Mouse (Mus musculus) left cerebral cortex, adult 9 months (tissue): ENCODE measurements around the gene Scaf8.
"Not testable (repeated sequence)": the region's sequence is repeated elsewhere in the genome, so short reads cannot be mapped to it uniquely, and the experiment has no call there.

Experiments used
- DNase-seq, 2 experiments: peaks; one replicate each; pipeline ENCODE4 v3.0.0; 2022; ENCODE audit warnings: low spot score in 2 of 2

Gene Scaf8

DNA sequence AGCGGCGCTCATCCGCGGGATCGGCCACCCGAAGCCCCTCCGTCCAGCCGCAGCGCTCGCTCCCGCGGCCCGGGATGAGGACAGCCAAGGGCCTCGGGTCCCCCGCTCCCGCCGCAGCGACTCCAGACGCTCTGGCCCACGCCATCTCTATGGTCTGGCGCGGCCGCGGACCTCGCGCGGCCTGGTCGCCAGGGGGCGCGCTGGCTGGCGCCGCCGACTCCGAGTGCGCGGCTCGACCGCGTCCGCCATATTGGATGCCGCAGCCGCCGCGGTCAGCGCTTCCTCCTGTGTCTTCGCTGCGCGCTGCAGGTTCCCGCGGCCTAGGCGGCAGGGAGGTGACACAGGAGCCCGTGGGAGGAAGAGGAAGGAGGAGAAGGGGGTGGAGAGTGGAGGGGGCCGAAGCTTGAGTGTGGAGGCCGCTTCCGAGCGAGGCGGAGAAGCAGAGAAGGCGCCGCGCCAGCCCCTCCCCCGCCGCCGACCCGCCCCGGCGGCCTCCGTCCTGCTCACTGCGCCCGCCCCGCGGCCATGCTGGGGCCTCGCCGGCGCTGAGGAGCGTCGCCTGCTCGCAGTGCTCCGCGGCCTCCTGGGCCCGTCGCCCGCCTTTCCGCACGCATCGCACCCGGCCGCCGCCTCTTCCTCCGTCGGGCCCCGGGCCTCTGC lies at the start of gene Scaf8:
Gene Scaf8, plus strand, starts transcription at position 253 of the 660 bp plus-strand sequence.
- DNase-seq: peak; percentile 74 to 91

DNA sequence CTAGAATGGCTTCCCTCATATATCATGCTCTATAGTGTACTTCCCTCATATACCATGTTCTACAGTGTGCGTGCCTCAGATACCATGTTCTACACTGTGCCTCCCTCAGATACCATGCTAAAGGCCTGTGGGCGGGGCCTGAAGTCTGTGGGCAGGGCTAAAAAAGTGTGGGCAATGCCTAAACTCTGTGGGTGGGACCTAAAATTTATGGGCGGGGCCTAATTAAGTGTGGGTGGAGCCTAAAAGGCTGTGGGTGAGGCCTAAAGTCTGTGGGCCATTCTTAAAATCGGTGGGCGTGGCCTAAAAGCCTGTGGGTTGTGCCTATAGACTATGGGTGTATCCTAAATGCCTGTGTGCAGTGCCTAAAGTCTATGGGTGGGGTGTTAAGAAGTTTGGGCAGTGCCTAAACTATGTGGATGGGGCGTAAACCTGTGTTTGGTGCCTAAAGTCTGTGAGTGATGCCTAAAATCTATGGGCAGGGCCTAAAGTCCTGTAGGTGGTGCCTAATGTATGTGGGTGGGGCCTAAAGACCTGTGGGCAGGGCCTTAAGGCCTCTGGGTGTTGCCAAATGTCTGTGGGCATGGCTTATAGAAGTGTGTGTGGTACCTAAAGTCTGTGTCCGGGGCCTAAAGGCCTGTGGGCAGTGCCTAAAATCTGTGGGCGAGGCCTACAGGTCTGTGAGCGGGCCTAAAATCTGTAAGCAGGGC lies 39.5 kb upstream of the Scaf8 start:
- no peak for DNase-seq

DNA sequence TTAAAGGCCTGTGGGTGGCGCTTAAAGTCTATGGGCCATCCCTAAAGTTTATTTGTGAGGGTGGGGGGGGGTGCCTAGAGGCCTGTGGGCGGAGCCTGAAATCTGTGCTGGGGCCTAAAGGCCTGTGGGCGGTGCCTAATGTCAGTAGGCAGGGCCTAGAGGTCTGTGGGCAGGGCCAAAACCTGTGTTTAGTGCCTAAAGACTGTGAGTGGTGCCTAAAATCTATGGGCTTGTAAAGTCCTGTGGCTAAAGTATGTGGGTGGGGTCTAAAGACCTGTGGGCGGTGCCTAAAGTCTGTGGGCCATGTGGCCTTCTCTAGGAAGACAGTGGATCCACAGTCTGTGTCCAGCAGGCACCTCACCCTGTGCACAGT lies 38.9 kb upstream of the Scaf8 start:
- no peak for DNase-seq

DNA sequence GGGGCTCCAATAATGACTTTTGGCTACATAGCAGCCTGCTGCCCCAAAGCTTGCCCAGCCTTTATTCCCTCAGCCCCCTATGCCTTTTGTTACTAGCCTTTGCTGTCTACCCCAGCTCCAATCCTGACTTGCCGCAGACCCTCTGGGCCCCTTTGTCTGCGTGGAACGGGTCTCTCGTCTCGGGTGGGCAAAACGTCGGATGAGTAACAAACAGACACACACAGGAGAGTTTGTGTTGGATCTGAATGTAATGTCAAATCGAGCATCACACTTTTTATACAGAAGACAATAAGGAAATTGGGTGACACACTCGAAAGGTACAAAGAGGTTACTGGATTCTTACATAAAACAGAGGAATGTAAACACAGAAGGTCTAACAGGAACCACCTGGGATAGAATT lies 36.8 kb upstream of the Scaf8 start:
- DNase-seq: not testable (repeated sequence)

DNA sequence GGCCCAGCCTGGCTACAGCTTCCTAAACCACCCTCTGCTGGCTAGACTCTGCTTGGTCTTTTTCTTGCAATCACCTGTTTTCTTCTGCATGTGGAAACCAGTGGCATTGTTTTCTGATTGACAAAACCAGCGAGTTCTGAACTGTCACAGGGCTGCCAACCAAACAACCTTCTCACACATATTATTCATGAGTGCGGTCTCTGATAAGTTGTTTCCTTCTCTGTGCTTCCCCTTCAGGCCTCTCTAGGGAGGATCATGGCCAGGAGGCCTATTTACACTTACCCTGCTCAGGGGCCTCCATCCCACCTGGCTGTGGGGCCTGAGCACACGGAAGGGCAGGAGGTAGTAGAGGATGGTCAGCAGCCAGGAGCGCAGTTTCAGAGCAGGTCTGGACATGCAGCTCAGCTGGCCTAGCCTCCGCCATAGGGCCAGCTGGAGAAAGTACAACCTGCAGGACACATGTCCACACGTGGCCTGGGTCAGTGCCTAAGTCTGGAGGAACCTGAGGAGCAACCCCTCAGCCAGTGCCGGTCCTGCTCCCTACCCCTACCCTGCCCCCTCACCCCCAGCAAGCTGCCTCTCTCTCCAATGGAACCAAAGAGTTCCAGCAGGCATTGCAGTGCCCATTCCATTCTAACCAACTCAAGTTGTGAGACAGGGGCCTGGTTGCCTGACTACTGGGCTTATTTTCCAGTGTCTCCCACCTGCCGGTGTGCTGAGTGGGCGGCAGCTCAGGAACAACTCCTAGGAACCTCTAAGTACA lies 34.0 kb upstream of the Scaf8 start:
- not testable (repeated sequence) for DNase-seq

DNA sequence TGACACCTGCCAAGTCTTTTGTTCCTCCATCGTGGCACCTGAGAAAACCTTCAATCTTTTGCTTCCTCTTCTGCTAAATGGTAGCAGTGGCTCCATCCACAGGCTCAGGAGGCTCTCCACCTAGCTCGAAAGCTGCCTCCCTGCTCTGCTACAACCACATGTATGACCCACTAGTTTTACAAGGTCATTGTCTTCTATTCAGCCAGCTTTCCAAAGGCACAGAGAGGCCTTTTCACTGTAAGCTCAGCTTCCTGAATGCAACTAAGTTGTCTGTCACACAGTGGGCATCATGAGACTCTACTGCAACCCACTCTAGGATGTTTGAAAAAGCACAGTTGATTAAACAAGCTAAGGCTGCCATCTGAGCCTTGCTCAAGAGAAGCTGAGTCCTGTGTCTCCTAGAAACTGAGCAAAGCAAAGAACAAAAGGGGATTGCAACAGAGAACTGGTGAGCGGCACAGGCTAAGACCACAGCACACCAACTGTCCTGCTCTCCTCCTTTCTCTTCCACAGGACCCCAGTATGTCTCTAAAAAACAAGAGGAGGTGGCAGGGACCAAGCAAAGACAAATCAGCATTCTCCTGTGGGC lies 33.2 kb upstream of the Scaf8 start:
- peak; percentile 96 to 100 for DNase-seq

DNA sequence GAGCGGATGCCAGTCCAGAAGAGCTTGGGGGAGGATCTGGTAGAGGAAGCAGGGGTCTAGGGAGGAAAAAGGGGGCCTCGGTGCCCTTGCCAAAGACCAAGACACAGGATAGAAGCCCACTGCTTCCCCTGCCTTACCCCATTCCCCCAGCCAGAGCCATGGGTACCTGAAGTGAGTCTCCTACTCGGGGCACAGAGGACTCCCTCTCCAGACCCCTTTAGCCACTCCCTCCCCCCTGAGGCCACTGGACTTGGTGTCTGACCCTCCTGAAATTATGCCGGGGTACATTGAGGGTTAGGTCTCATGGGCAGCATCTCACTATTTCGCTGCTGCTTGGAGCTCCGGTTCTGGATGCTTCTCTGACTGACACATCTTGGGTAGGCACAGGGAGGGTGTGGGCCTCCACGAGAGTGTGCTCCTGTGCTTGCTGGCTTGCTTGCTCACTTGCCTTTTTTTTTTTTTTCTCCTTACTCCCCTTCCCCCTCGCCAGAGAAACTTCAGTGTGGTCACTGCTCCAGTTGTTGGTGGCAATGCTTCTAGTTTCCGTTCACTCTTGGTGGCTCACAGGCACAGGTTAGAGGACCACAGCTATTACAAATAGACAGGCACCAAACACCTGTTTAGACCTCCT lies 32.5 kb upstream of the Scaf8 start:
- peak; percentile 43 to 63 for DNase-seq

DNA sequence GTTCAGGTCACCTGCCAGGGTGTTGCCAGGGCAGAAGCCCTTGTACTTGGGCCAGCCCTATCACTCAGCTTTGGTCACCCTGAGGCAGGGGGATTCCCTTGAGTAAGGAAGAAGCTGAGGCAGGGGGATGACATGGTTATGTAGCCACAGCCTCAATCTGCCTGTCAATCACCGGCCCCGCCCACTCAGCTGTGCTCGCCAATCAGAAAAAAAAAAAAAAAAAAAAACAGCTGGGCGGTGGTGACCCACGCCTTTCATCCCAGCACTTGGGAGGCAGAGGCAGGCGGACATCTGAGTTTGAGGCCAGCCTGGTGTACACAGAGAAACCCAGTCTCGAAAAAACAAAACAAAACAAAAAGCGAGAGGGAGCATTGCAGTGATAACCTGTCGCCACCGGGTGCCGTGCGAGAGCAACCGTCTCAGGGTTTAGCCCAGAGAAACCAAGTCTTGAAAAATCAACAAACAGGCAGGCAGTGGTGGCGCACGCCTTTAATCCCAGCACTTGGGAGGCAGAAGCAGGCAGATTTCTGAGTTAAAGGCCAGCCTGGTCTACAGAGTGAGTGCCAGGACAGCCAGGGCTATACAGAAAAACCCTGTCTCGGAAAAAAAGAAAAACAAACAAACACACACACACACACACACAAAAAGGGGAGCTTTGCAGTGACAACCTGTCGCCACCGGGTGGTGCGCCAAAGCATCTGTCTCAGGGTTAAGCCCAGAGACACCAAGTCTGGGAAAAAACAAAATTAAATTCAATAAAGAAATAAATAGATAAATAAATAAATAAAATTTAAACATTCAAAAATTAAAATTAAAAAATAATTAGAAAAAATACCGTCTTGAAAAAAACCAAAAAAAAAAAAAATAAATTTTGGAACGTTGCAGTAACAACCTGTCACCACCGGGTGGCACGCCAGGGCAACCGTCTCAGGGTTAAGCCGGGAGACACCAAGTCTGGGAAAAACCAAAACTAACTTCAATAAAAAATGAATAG lies 31.7 kb upstream of the Scaf8 start:
- DNase-seq: peak in 1 of 2 experiments; percentile 62

DNA sequence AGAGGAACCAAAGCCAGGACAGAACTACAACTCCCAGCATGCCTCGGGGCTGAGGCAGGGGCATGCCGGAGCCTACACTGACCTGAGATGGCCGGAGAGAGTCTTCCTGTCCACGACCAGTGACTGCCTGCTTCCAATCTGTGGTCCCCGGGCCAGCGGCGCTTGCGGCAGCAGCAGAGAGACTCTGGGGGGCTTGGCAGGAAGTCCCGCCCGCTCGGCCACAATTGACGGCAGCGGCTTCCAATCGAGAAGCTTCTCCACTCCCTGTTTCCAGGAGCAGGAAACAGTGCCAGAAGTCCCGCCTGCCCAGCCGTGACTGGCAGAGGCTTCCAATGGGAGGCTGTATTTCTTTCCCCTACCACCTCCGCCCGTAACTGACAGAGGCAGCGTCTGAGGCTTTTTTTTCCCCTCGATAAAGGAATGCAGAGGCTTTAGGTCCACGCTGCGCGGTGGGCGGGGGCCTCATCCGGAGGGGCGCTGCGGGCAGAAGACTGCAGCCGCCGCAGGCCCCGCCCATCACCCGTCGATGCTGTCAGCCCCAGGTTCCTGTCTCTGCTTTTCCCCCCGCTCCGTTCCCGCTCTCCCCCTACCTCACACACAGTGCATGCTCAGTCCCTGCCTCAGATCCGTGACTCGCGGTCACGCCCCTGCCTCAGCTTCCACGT lies 30.8 kb upstream of the Scaf8 start:
- DNase-seq: peak; percentile 90 to 96

DNA sequence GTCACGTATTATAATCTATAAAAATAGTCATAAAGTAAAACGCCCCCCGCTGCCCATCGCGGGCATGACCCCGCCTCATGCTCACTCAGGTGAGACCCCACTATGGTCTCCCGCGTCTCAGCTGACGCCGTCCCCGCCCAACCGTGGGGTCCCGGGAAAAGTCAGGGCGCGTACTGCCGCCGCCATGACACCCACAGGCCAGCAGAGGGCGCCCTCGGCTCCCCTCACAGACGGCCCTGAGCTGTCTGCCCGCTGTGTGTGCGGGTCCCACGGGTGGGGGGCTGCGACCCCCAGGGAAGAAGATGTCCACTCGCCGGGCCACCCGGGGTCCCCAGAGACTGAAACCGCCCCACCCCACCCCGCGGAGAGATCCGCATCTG lies 30.2 kb upstream of the Scaf8 start:
- DNase-seq: peak; percentile 59 to 88

DNA sequence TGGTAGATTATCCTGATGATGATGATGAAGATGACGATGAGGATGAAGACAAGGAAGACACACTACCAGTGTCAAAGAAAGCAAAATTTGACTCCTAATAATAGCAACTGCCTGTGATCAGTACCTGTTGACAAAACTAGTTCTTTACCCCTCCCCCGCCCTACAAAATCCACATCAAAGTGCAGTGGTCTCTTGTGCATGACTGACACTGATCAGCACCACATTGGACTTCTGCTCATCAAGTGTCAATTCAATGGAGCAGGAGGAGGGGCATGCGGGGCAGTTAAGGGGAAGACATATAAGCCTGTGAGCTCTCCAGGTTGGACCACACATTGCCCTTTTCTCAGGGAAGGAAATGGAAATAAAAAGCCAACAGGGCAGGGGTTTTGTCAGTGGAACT lies 29.6 kb upstream of the Scaf8 start:
- DNase-seq: no peak

DNA sequence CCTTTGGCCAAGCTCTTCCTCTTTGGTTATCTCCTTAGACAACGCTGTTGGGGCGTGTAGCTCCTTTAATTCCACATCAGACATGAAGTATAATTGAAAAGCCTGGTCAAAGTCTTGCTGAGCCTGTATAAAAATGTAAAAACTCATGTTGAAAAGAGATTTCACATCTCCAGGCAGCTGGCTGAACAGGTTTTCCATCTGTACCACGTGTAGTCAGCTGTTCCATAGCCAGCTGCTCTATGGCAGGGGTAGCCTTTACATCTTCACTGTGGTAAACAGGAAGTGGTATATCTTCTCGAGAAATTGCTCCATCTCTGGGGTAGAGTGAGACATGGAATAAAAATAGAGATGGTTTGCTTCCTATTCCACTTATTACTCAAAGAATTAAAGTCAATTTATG lies 22.1 kb upstream of the Scaf8 start:
- no peak for DNase-seq

DNA sequence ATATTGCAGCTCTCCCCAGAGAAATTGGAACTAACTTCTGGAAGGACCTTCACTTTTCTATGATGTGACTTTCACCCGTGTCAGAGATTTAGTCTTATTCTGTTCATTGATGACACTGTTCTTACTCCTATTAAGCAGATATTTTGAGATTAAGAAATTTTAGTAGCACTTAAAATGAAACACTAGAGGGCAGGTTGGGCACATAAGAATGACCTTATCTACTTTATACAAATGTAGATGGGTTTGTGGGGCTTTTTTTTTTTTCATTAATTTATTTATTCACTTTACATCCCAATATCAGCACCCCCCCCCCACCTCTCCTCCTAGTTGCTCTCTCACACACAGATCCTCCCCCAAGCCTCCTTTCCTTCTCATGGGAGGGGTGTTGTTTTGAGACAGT lies 15.5 kb upstream of the Scaf8 start:
- not testable (repeated sequence) for DNase-seq

DNA sequence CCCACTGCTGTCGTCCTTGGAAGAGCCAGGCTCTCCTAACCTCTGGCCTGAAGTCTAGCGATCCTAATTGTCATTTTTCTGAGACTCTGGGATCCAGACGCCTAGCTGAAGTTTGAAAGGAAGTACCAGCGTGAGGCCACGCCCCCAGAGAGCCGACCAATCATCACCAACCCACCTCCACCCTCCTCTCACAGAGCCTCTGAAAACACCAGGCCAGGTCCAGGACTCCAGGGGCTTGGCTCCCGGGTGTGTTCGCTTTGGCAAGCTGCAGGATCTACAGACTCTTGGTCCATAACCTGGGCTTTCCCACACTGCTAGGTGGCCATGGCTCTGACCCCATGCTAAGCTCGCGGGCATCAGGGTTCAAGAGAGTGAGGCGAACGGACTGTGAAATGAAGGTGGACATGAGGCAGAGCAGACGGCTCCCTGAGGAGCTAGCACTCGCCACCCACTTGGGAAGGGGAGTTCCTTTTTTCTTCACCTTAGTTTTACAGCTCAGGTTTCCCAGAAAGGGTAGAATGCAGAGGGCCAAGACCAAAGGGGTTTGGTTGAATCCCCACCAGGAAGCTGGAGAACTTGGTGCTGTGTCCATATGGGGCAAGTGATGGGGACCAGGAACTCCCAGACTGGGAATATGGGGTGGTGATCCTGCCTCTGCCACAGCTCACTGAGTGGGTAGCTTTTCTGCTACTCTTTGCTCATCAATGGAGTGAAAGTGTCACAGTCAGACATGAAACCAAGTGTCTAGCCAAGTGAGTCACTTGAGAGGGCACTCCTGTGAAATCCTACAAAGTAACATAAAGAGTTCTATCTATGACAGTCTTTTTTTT lies 12.2 kb upstream of the Scaf8 start:
- DNase-seq: peak in 1 of 2 experiments; percentile 54

DNA sequence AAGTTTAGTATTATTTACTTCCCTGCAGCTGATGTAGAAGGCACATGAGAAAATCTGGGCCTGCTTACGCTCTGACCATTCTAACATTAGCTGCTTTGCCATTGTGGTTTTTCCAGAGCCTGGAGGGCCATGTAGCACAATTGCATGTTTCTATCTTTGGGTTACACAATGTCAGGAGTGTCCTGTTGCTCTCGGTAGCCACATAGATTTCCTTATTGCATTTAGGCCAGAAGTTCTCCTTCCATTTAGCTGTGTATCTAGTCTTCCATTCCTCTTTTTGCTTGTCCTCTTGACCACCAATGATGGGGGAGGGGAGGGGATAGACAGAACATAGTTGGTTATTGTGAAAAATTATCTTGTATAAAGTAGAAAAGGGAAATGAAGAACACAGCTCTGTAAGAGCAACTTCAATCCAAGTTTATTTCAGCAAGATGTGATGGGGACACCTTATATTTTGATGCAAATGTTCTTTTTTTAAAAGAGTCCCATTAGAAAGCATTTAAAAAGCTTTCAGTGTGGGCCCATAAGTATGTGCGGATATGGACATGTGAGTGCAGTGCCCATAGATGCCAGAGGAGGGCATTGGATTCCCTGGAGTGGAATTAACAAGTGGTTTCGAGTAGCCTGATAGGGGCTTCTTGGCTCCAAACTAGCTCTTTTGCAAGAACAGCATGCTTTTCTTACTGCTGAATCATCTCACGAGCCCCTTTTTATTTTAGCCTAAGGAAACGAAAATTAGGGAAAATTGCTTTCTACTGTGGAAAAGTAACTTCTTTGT lies 10.4 kb upstream of the Scaf8 start:
- no peak for DNase-seq

DNA sequence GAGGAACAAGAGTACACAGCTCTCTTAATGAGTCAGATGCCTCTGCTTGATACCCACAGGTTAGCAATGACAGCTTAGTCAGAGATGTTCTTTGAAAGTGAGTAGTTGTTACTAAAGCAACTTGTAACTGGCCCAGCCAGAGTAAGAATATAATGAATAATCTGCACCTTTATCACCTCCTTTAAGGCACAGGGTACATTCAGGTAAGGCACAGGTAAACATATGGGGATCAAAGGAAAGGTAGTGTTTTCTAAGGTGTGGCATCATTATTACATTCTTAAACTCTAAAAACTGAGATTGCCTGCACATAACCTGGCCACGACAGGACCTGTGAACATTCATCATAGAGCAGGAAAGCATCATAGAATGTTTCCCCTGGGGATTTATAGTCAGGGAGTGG lies 9.8 kb upstream of the Scaf8 start:
- DNase-seq: no peak

DNA sequence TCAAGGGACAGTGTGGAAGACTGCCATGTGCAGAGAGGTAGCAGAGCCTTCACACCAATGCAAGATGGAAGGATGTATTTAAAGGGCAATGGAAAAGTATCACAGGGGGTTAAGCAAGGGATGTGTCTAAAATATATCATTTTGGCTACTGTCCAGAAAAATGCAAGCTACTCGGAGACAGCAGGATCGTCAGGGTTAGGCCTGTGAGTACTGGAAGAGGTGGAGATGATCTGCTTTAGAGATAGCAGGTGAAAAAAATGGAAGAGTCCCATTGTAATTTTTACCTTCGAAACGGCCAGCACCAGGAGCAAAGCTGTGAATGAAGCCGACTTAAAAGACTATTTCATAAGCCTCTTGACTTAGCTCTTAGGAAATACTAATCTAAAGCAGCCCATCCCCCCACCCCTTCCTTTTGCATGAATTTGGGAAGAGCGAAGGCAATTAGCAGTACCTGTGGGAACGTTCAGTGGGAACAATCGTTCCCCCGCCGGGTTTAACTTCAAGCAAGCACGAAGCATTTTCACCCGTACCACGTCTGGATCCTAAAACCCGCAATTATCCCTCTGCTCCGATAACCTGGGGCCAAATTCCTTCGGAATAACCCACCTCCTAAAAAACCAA lies 925 bp upstream of the Scaf8 start:
- DNase-seq: no peak

DNA sequence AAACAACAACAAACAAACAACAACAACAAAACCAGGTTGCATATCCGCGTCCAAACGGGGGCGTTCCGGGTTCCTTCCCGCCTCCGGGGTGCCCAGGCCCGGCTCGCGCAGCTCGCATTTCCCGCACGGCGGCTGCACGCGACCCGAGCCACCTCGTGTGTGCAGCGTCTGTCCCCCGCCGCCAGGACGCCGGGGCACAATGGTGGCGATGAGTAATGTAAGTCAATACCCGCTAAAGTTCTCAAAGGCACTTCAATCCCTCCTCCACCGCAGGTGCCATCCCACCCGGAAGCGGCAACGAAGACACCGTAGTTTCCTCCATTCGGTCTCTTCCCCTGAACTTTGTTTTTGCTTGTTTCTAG lies 433 bp upstream of the Scaf8 start:
- DNase-seq: peak in 1 of 2 experiments; percentile 42
